12 mouse cellular contexts compared by ENCODE assay signal in the genomic region with DNA sequence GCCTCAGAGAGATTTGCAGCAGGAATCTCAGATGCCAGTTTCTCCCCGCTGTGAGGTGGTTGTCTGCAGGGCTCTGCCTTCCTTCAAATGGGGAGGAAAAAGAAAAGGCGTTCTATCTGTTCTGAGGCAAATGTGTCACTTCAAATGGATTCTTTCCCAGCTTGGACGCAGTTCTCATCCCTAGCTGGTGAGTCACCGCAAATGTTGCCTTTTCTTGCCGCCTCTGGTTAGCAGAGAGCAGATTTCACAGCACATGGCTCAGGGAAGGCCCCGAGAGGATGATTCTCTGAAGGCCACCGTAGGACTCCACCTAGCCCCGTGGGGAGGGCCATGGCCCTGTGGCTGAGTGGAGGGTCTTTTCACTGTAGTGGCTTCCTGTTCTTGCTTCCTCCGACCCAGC. TPM values are rescaled to one million over a fixed set of nuclear protein-coding genes. Genes with fewer than 3 reads are reported as not detected.
DNase-seq lines count a peak whose midpoint lies in the region; ATAC-seq and TF ChIP-seq lines count a peak whose summit lies in the region.
"Had no signal": no experiment of that assay in that cellular context is flagged by ENCODE, and none has a peak within 500 bp of the region (broad histone marks: within the 10 kb centered on the region; RNA-seq: fewer than 3 reads in every experiment).

No protein-coding gene starts in this region.

- H3K36me3 ChIP-seq in lung, postnatal 0 days (ENCODE audit: insufficient read depth, low read length) = no peaks in the 10 kb centered on the region
- no peaks in the 10 kb centered on the region for H3K36me3 ChIP-seq in intestine, embryonic 16.5 days (ENCODE audit: control insufficient read depth, insufficient read depth, low read length)
- H3K36me3 ChIP-seq: limb, embryonic 10.5 days; lung, embryonic 15.5 days had no signal

- WGBS in lung, postnatal 0 days = 65% methylated on average over 9 of the region's 9 CpGs
- WGBS in intestine, embryonic 16.5 days = 65% methylated on average over 9 of the region's 9 CpGs

- no peak overlapping the region for H3K4me2 ChIP-seq in lung, postnatal 0 days (replicated peaks; ENCODE audit: low read depth, low read length)
- H3K4me2 ChIP-seq in intestine, embryonic 16.5 days (ENCODE audit: low read depth, low read length) = no peak overlapping the region
- H3K4me2 ChIP-seq: lung, embryonic 15.5 days had no signal

- H3K27me3 ChIP-seq in lung, postnatal 0 days (replicated peaks; ENCODE audit: insufficient read depth, low read length) = no peaks in the 10 kb centered on the region
- no peaks in the 10 kb centered on the region for H3K27me3 ChIP-seq in intestine, embryonic 16.5 days (replicated peaks; ENCODE audit: control insufficient read depth, insufficient read depth, low read length)
- H3K27me3 ChIP-seq: lung, embryonic 15.5 days had no signal

- no peak for TF ChIP-seq EP300 in lung, postnatal 0 days (IDR thresholded peaks at IDR 0.05)

- no peak overlapping the region for H3K4me3 ChIP-seq in lung, postnatal 0 days (ENCODE audit: low read depth, low read length)
- H3K4me3 ChIP-seq in intestine, embryonic 16.5 days (ENCODE audit: low read length) = no peak overlapping the region
- H3K4me3 ChIP-seq: limb, embryonic 10.5 days; lung, embryonic 15.5 days had no signal

- no peak overlapping the region for H3K9ac ChIP-seq in lung, postnatal 0 days (replicated peaks; ENCODE audit: low read depth)
- no peak overlapping the region for H3K9ac ChIP-seq in intestine, embryonic 16.5 days (ENCODE audit: low read depth, low read length)
- H3K9ac ChIP-seq: lung, embryonic 15.5 days had no signal

- ATAC-seq in lung, postnatal 0 days = no peak
- no peak for ATAC-seq in activated CD4-positive, CD25-positive, alpha-beta regulatory T cell, adult 4 months
- ATAC-seq in intestine, embryonic 16.5 days = no peak

- H3K9me3 ChIP-seq in lung, postnatal 0 days (ENCODE audit: low read length) = no peaks in the 10 kb centered on the region
- H3K9me3 ChIP-seq in intestine, embryonic 16.5 days (ENCODE audit: control insufficient read depth, low read length) = no peaks in the 10 kb centered on the region
- H3K9me3 ChIP-seq: limb, embryonic 10.5 days; lung, embryonic 15.5 days had no signal

- no peaks in the 10 kb centered on the region for H3K4me1 ChIP-seq in lung, postnatal 0 days (ENCODE audit: insufficient read depth, low read depth, low read length)
- peaks cover 4% of the 10 kb centered on the region; the same call in 1 of the 2 replicates for H3K4me1 ChIP-seq in intestine, embryonic 16.5 days (ENCODE audit: control insufficient read depth, insufficient read depth, low read length)
- H3K4me1 ChIP-seq: limb, embryonic 10.5 days; lung, embryonic 15.5 days had no signal

- peak; percentile 7 for DNase-seq in lung, postnatal 25 days (ENCODE audit: low spot score)
- DNase-seq in lung, postnatal 0 days (ENCODE audit: low spot score) = no peak
- DNase-seq in frontal cortex, adult 2 months (ENCODE audit: extremely low spot score in 1 of 2, low spot score in 1 of 2) = peak; percentile 81 to 91
- DNase-seq in layer of hippocampus, adult 9-11 months = peak; percentile 83
- DNase-seq in right cerebral cortex, postnatal 14 days = peak; percentile 42
- no peak for DNase-seq in T-cell, adult 2 months (ENCODE audit: low spot score)
- DNase-seq: gastrocnemius, postnatal 36 days; spleen, adult 18-20 months had no signal

- TF ChIP-seq CTCF in lung, postnatal 0 days (IDR thresholded peaks at IDR 0.05) = no peak

- no peak overlapping the region for H3K27ac ChIP-seq in lung, postnatal 0 days (ENCODE audit: low read length)
- no peak overlapping the region for H3K27ac ChIP-seq in intestine, embryonic 16.5 days (ENCODE audit: low read length)
- H3K27ac ChIP-seq: limb, embryonic 10.5 days; lung, embryonic 15.5 days had no signal

RNA-seq across cellular contexts. Expression of a gene that starts 51.2 kb away (rescaled TPM):
- 0.05 and 0.19 TPM in 2 replicates for polyA plus RNA-seq in lung, postnatal 0 days (2015; fragmentation: Nextera tagmentation; extraction: Ambion mirVana)
- 8.5 and 9.3 TPM in 2 replicates for polyA plus RNA-seq in frontal cortex, adult 2 months (2012; rRNA removed)
- not detected for polyA plus RNA-seq in activated CD4-positive, CD25-positive, alpha-beta regulatory T cell, adult 4 months (2017; shearing (Covaris generic))
- 1.1 and 1.2 TPM in 2 replicates for polyA plus RNA-seq in intestine, embryonic 16.5 days (2015; fragmentation: Nextera tagmentation; extraction: Ambion mirVana)
- polyA plus RNA-seq: limb, embryonic 10.5 days had no signal

Comparison
In these comparisons a context has a peak if more than half of its experiments do, and no peak if none do; other contexts are left out.
1. DNase-seq: peak in lung, postnatal 25 days (single experiment), frontal cortex, adult 2 months (2 of 2), layer of hippocampus, adult 9-11 months (single experiment) and right cerebral cortex, postnatal 14 days (single experiment); none in lung, postnatal 0 days (single experiment) and T-cell, adult 2 months (single experiment).